Mouse (Mus musculus): ENCODE results near the gene Nfil3.

- no peak for TF ChIP-seq CTCF (IDR thresholded peaks at IDR 0.05; ENCODE audit: borderline replicate concordance, extremely low read depth, insufficient read depth, insufficient read length)
- no peak for TF ChIP-seq POLR2A (IDR thresholded peaks at IDR 0.05; ENCODE audit: borderline replicate concordance, extremely low read depth, insufficient read depth, insufficient read length, poor library complexity, severe bottlenecking)
These were observed 13.5 kb upstream of the Nfil3 start for GRCm38 (mm10) chr13:52994197-52994881.
